Mouse (Mus musculus): ENCODE results near the gene Tbc1d8. TPM values are rescaled to one million over a fixed set of nuclear protein-coding genes. Genes with fewer than 3 reads are reported as not detected.

The Tbc1d8 gene
- polyA plus RNA-seq, 1 experiment from 2014 or later, result 11.4 TPM

- Histone ChIP-seq H3K4me2 (peak overlapping the region; percentile 92), H3K27ac (ENCODE audit: low read depth, low read length) (peak overlapping the region; percentile 90), H3K36me3 (ENCODE audit: control insufficient read depth, insufficient read depth, low read length) (peaks cover 19% of the 10 kb centered on the region), H3K9ac (ENCODE audit: low read depth, low read length) (peak overlapping the region; percentile 100), H3K27me3 (ENCODE audit: control insufficient read depth, insufficient read depth, low read length) (no peaks in the 10 kb centered on the region), H3K4me3 (ENCODE audit: low read depth, low read length) (peak overlapping the region; percentile 94), H3K9me3 (replicated peaks; ENCODE audit: control insufficient read depth, low read length) (no peaks in the 10 kb centered on the region), H3K4me1 (ENCODE audit: control insufficient read depth, insufficient read depth, low read length) (peaks cover 9% of the 10 kb centered on the region)
- under 1% methylated on average over 34 of the region's 34 CpGs for WGBS (ENCODE audit: insufficient replicate concordance)
- peak; percentile 15; the same call in 1 of the 2 replicates for ATAC-seq (replicated peaks; ENCODE audit: insufficient number of reproducible peaks, low FRiP score, low TSS enrichment)
These were observed 110.2 kb downstream of the Tbc1d8 start for GRCm38 (mm10) chr1:39368267-39368841.

DNA sequence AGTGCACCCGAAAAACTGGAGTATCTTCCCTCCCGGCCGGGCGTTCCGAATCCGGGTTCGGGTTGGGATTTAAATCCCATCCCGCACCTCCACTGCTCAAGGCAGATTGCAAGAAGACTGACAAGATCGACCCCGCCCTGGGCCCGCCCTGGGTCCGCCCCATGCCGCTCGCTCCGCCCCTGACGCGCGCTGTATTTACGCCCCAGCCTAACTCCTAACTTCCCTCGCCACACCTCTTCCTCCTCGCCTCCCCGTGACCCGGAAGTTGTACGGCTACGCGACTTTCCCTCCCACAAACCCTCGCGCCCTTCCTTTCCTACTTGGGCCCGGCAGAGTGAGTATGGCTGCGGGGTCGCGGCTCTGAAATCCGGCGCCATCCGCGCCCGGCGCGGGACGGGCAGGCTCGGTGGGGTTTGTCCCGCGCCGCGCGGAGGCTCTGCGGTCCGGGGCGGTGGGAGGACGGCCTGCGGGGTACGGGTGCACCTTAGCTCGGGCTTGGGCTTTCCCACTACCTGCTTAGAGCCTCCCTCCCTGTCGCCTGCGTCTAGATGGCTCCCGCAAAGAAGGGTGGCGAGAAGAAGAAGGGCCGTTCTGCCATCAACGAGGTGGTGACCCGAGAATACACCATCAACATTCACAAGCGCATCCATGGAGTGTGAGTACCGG lies 110.8 kb downstream of the Tbc1d8 start, which contains the start of gene Rpl31:
Gene Rpl31 (plus strand): TSS at position 242 of the 666 bp plus-strand sequence.
- H3K36me3 ChIP-seq (ENCODE audit: control insufficient read depth, insufficient read depth, low read length), result peaks cover 16% of the 10 kb centered on the region
- WGBS (ENCODE audit: insufficient replicate concordance), result under 1% methylated on average over 62 of the region's 62 CpGs
- peak; percentile 99 for ATAC-seq (replicated peaks; ENCODE audit: insufficient number of reproducible peaks, low FRiP score, low TSS enrichment)
- H3K4me2 ChIP-seq, result peak within 1 kb of the TSS; percentile 92
- peaks cover 9% of the 10 kb centered on the region for H3K4me1 ChIP-seq (ENCODE audit: control insufficient read depth, insufficient read depth, low read length)
- no peaks in the 10 kb centered on the region for H3K27me3 ChIP-seq (ENCODE audit: control insufficient read depth, insufficient read depth, low read length)
- H3K9ac ChIP-seq (ENCODE audit: low read depth, low read length), result peak within 1 kb of the TSS; percentile 100
- H3K4me3 ChIP-seq (ENCODE audit: low read depth, low read length), result peak within 1 kb of the TSS; percentile 94
- H3K9me3 ChIP-seq (replicated peaks; ENCODE audit: control insufficient read depth, low read length), result no peaks in the 10 kb centered on the region
- peak within 1 kb of the TSS; percentile 90 for H3K27ac ChIP-seq (ENCODE audit: low read depth, low read length)

GRCm38 (mm10) chr1:39367045-39367444 lies 111.5 kb downstream of the Tbc1d8 start:
- peaks cover 12% of the 10 kb centered on the region for H3K36me3 ChIP-seq (ENCODE audit: control insufficient read depth, insufficient read depth, low read length)
- H3K4me2 ChIP-seq, result peak overlapping the region; percentile 78
- no peak for ATAC-seq (replicated peaks; ENCODE audit: insufficient number of reproducible peaks, low FRiP score, low TSS enrichment)
- peak overlapping the region; percentile 72 for H3K9ac ChIP-seq (ENCODE audit: low read depth, low read length)
- peaks cover 9% of the 10 kb centered on the region for H3K4me1 ChIP-seq (ENCODE audit: control insufficient read depth, insufficient read depth, low read length)
- peak overlapping the region; percentile 94 for H3K4me3 ChIP-seq (ENCODE audit: low read depth, low read length)
- H3K9me3 ChIP-seq (replicated peaks; ENCODE audit: control insufficient read depth, low read length), result no peaks in the 10 kb centered on the region
- H3K27ac ChIP-seq (ENCODE audit: low read depth, low read length), result no peak overlapping the region
- WGBS (ENCODE audit: insufficient replicate concordance), result 24% methylated on average over 6 of the region's 6 CpGs
- no peaks in the 10 kb centered on the region for H3K27me3 ChIP-seq (ENCODE audit: control insufficient read depth, insufficient read depth, low read length)

GRCm38 (mm10) chr1:39365562-39365961 lies 113.0 kb downstream of the Tbc1d8 start:
- no peak overlapping the region for H3K27ac ChIP-seq (ENCODE audit: low read depth, low read length)
- ATAC-seq (replicated peaks; ENCODE audit: insufficient number of reproducible peaks, low FRiP score, low TSS enrichment), result no peak
- H3K4me1 ChIP-seq (ENCODE audit: control insufficient read depth, insufficient read depth, low read length), result peaks cover 9% of the 10 kb centered on the region
- WGBS (ENCODE audit: insufficient replicate concordance), result 74% methylated on average over 1 of the region's 1 CpGs
- no peak overlapping the region for H3K9ac ChIP-seq (ENCODE audit: low read depth, low read length)
- H3K36me3 ChIP-seq (ENCODE audit: control insufficient read depth, insufficient read depth, low read length), result peaks cover 6% of the 10 kb centered on the region
- H3K4me3 ChIP-seq (ENCODE audit: low read depth, low read length), result no peak overlapping the region
- H3K4me2 ChIP-seq, result no peak overlapping the region
- H3K27me3 ChIP-seq (ENCODE audit: control insufficient read depth, insufficient read depth, low read length), result peaks cover 6% of the 10 kb centered on the region; the same call in 1 of the 2 replicates
- H3K9me3 ChIP-seq (replicated peaks; ENCODE audit: control insufficient read depth, low read length), result no peaks in the 10 kb centered on the region

GRCm38 (mm10) chr1:39362515-39362893 lies 116.1 kb downstream of the Tbc1d8 start:
- Histone ChIP-seq H3K27ac (ENCODE audit: low read depth, low read length) (no peak overlapping the region), H3K4me1 (ENCODE audit: control insufficient read depth, insufficient read depth, low read length) (no peaks in the 10 kb centered on the region), H3K4me2 (0 out of 2 replicates have a peak overlapping the region, but pooled peaks have one; percentile 1), H3K9me3 (replicated peaks; ENCODE audit: control insufficient read depth, low read length) (0 out of 2 replicates have a peak, but pooled peaks cover 2% of the 10 kb centered on the region), H3K9ac (ENCODE audit: low read depth, low read length) (no peak overlapping the region), H3K4me3 (ENCODE audit: low read depth, low read length) (no peak overlapping the region), H3K27me3 (ENCODE audit: control insufficient read depth, insufficient read depth, low read length) (peaks cover 8% of the 10 kb centered on the region; the same call in 1 of the 2 replicates), H3K36me3 (ENCODE audit: control insufficient read depth, insufficient read depth, low read length) (no peaks in the 10 kb centered on the region)
- ATAC-seq (replicated peaks; ENCODE audit: insufficient number of reproducible peaks, low FRiP score, low TSS enrichment), result no peak
- 43% methylated on average over 7 of the region's 7 CpGs for WGBS (ENCODE audit: insufficient replicate concordance)

GRCm38 (mm10) chr1:39361754-39362514 lies 116.6 kb downstream of the Tbc1d8 start:
- no peaks in the 10 kb centered on the region for H3K4me1 ChIP-seq (ENCODE audit: control insufficient read depth, insufficient read depth, low read length)
- 0 out of 2 replicates have a peak overlapping the region, but pooled peaks have one; percentile 7 for H3K9ac ChIP-seq (ENCODE audit: low read depth, low read length)
- peak overlapping the region; percentile 65 for H3K4me2 ChIP-seq
- H3K27me3 ChIP-seq (ENCODE audit: control insufficient read depth, insufficient read depth, low read length), result peaks cover 8% of the 10 kb centered on the region; the same call in 1 of the 2 replicates
- 0 out of 2 replicates have a peak, but pooled peaks cover 2% of the 10 kb centered on the region for H3K9me3 ChIP-seq (replicated peaks; ENCODE audit: control insufficient read depth, low read length)
- no peak overlapping the region for H3K27ac ChIP-seq (ENCODE audit: low read depth, low read length)
- H3K4me3 ChIP-seq (ENCODE audit: low read depth, low read length), result peak overlapping the region; percentile 23
- ATAC-seq (replicated peaks; ENCODE audit: insufficient number of reproducible peaks, low FRiP score, low TSS enrichment), result 0 out of 2 replicates have a peak, but pooled peaks have one; percentile 33
- H3K36me3 ChIP-seq (ENCODE audit: control insufficient read depth, insufficient read depth, low read length), result no peaks in the 10 kb centered on the region
- WGBS (ENCODE audit: insufficient replicate concordance), result 25% methylated on average over 24 of the region's 24 CpGs

DNA sequence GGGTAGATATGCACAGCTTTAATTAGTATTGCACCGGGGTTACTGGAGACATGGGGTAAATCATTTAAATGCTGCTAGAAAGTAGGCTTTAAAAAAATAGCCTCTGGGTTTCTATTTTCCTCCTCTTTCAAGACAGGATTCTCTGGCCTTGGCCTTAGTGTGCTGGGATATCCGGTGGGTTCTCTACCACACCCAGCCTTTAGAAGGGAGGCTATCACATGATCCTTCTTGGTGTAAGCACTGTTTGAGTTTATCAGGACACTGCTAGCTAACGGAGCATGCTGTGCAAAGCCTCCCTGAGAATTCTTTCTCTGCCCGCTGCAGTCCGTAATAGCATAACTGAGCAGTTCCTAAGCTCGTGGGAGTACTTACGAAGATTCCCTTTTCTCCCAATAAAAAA lies 129.1 kb downstream of the Tbc1d8 start:
- no peak overlapping the region for H3K4me2 ChIP-seq
- H3K4me3 ChIP-seq (ENCODE audit: low read depth, low read length), result no peak overlapping the region
- ATAC-seq (replicated peaks; ENCODE audit: insufficient number of reproducible peaks, low FRiP score, low TSS enrichment), result no peak
- WGBS (ENCODE audit: insufficient replicate concordance), result 68% methylated on average over 7 of the region's 7 CpGs
- no peak overlapping the region for H3K9ac ChIP-seq (ENCODE audit: low read depth, low read length)
- peaks cover 7% of the 10 kb centered on the region; the same call in 1 of the 2 replicates for H3K27me3 ChIP-seq (ENCODE audit: control insufficient read depth, insufficient read depth, low read length)
- H3K36me3 ChIP-seq (ENCODE audit: control insufficient read depth, insufficient read depth, low read length), result no peaks in the 10 kb centered on the region
- no peak overlapping the region for H3K27ac ChIP-seq (ENCODE audit: low read depth, low read length)
- no peaks in the 10 kb centered on the region for H3K4me1 ChIP-seq (ENCODE audit: control insufficient read depth, insufficient read depth, low read length)
- no peaks in the 10 kb centered on the region for H3K9me3 ChIP-seq (replicated peaks; ENCODE audit: control insufficient read depth, low read length)

DNA sequence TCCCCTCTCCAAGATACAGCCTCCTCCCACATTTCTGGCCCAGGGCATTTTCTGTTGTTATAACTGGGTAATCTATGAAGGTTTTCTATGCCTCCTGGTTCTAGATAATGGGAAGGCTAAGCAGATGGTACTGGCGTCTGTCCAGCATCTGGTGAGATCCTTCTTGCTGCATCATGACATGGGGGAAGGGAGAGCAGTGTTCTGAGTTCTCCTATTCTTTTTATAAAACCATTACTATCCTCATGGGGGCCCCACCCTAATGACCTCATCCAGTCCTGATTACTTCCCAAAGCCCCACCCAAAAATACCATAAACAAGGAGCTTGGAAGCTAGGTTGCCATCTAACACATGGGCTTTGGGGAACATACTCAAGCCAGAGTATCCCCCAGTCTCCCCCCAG lies 129.6 kb downstream of the Tbc1d8 start:
- 38% methylated on average over 1 of the region's 1 CpGs for WGBS (ENCODE audit: insufficient replicate concordance)
- ATAC-seq (replicated peaks; ENCODE audit: insufficient number of reproducible peaks, low FRiP score, low TSS enrichment), result no peak

More for the DNA sequence above, 129.6 kb downstream of the Tbc1d8 start:
- Histone ChIP-seq H3K27me3 (ENCODE audit: control insufficient read depth, insufficient read depth, low read length) (peaks cover 7% of the 10 kb centered on the region; the same call in 1 of the 2 replicates), H3K9me3 (replicated peaks; ENCODE audit: control insufficient read depth, low read length) (no peaks in the 10 kb centered on the region), H3K4me1 (ENCODE audit: control insufficient read depth, insufficient read depth, low read length) (no peaks in the 10 kb centered on the region), H3K4me3 (ENCODE audit: low read depth, low read length) (no peak overlapping the region), H3K9ac (ENCODE audit: low read depth, low read length) (no peak overlapping the region), H3K36me3 (ENCODE audit: control insufficient read depth, insufficient read depth, low read length) (no peaks in the 10 kb centered on the region), H3K4me2 (no peak overlapping the region), H3K27ac (ENCODE audit: low read depth, low read length) (no peak overlapping the region)
